Mouse (Mus musculus) bone marrow macrophage, adult 2 months (primary cell): ENCODE measurements around the gene Oog2.

Source experiments
- CTCF ChIP-seq: IDR thresholded peaks from 2 replicates; pipeline ENCODE4 v1.5.1; 2012; ENCODE audit warnings: low read depth, mild to moderate bottlenecking, low read length, moderate library complexity
- POLR2A ChIP-seq: IDR thresholded peaks from 2 replicates; pipeline ENCODE4 v1.6.1; 2012; ENCODE audit warnings: mild to moderate bottlenecking, low read depth, low read length, borderline replicate concordance

DNA sequence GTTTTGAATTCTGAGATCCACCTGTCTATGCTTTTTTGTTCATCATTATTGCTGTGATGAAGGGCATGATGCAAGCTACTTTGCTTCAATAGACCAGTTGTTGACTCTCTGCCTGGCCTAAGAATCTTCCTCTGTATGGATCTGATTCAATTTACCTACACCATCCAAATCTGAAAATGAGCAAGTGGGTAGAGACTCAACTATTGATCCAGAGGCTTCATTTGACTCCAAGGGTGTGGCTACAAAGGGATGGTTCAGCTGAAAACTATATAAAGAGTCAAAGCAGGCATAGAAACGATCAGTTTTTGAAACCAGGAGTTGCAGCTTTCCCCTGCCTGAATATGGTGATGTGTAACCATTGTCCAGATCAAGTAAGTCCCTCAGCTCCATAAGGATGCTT, at the start of gene Oog2:
- TF ChIP-seq CTCF = no peak
- TF ChIP-seq POLR2A = no peak
